Mouse (Mus musculus): Measurements from ENCODE around the gene Ints7. TPM values are rescaled to one million over a fixed set of nuclear protein-coding genes. Genes with fewer than 3 reads are reported as not detected.

The Ints7 gene
- polyA plus RNA-seq, 1 experiment from 2014 or later = 42.7 TPM

DNA sequence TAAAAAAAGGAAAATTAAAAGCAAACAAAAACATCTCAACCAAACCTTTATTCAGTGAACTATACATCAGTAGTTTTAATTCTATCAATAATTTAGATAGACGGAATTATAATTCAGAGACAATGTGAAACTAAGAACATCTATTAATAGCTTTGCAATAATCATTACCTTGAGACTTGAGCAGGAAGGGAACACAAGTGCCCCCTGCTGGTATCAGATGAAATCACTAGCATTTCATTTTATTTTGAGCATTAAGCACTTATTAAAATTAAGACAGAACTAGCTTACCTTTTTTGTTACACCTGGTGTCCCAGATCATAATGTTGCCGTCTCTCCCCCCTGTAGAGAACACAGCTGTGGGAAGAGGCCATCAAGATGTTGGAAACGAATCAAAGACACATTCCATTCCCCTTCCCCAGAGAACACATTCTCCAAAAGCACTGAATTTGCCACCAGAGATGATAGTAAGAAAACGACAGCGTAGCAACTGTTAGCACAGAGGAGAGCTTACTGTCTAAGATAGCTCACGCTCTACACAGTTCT lies 12.5 kb upstream of the Ints7 start:
- no peaks in the 10 kb centered on the region for H3K27me3 ChIP-seq (replicated peaks)
- no peak for ATAC-seq (replicated peaks)
- H3K4me1 ChIP-seq = no peaks in the 10 kb centered on the region
- H3K36me3 ChIP-seq (replicated peaks) = no peaks in the 10 kb centered on the region
- no peak overlapping the region for H3K4me2 ChIP-seq
- no peak overlapping the region for H3K27ac ChIP-seq
- no peak overlapping the region for H3K9ac ChIP-seq
- 71% methylated on average over 6 of the region's 6 CpGs for WGBS
- H3K4me3 ChIP-seq = no peak overlapping the region
- H3K9me3 ChIP-seq = no peaks in the 10 kb centered on the region

GRCm38 (mm10) chr1:191567859-191568258 lies 7.6 kb upstream of the Ints7 start:
- Histone ChIP-seq H3K4me3 (no peak overlapping the region), H3K36me3 (replicated peaks) (no peaks in the 10 kb centered on the region), H3K9me3 (no peaks in the 10 kb centered on the region), H3K9ac (no peak overlapping the region), H3K4me2 (no peak overlapping the region), H3K4me1 (no peaks in the 10 kb centered on the region), H3K27ac (no peak overlapping the region), H3K27me3 (replicated peaks) (no peaks in the 10 kb centered on the region)
- no peak for ATAC-seq (replicated peaks)
- 87% methylated on average over 1 of the region's 1 CpGs for WGBS

DNA sequence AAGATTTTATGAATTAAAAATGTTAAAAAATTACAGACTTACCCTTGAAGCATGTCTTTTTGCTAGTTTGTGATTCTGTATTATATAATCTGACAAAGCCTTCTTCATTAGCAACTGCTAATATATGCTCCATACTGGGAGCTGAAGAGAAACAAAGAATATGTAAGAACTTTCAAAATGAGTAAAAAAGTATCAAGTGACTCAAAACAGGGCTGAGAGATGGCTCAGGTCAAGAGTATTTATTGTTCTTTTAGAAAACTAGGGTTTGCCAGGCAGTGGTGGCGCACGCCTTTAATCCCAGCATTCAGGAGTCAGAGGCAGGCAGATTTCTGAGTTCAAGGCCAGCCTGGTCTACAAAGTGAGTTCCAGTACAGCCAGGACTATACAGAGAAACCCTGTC lies 5.8 kb upstream of the Ints7 start:
- H3K36me3 ChIP-seq (replicated peaks) = no peaks in the 10 kb centered on the region
- ATAC-seq (replicated peaks) = no peak
- H3K9ac ChIP-seq = no peak overlapping the region
- no peak overlapping the region for H3K27ac ChIP-seq
- H3K4me3 ChIP-seq = no peak overlapping the region
- no peaks in the 10 kb centered on the region for H3K27me3 ChIP-seq (replicated peaks)
- H3K4me1 ChIP-seq = peaks cover 5% of the 10 kb centered on the region
- H3K4me2 ChIP-seq = no peak overlapping the region
- H3K9me3 ChIP-seq = no peaks in the 10 kb centered on the region
- WGBS = 95% methylated on average over 2 of the region's 2 CpGs

- no peak overlapping the region for H3K9ac ChIP-seq
- H3K27me3 ChIP-seq (replicated peaks) = no peaks in the 10 kb centered on the region
- no peak for ATAC-seq (replicated peaks)
- no peak overlapping the region for H3K4me2 ChIP-seq
- WGBS = 91% methylated on average over 3 of the region's 3 CpGs
- H3K4me3 ChIP-seq = no peak overlapping the region
- H3K36me3 ChIP-seq (replicated peaks) = no peaks in the 10 kb centered on the region
- H3K9me3 ChIP-seq = no peaks in the 10 kb centered on the region
- peaks cover 9% of the 10 kb centered on the region for H3K4me1 ChIP-seq
- H3K27ac ChIP-seq = no peak overlapping the region
These were observed 5.0 kb upstream of the Ints7 start for GRCm38 (mm10) chr1:191570415-191570814.

DNA sequence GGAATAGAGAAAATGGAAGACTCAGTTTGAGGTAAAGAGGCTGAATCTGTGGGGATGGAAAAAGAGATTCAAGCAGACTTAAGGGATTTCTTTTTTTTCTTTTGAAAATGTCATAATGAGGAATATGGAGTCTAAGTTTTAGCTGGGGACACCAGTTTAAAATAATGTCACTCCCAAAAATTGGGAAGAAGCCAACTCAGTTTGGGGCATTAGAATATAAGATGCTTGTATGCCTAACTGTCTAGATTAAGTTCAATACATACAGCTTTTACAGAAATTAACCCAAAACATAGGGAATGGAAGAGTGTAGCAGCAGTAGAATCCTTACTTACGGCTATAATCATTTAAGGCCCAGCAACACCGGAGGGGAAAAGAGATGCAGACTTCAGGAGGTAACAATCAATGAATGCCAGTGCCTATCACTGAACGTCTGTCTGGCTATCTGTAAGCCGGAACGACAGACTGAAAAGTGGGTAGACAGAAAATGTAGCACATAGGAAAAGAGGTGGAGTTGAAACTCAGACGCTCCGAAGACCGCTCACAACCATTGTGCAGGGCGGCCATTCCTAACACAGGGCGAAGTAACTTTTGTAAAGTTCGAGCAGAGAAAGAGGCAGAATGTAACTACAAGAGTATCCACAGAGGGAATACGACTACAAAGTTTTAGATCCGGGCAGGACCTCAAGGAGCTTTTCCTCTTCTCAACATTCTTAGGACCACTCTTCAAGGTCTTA lies 1.4 kb upstream of the Ints7 start:
- ATAC-seq (replicated peaks) = no peak
- WGBS = under 1% methylated on average over 13 of the region's 13 CpGs
- no peaks in the 10 kb centered on the region for H3K27me3 ChIP-seq (replicated peaks)
- peak overlapping the region; percentile 36; the same call in 1 of the 2 replicates for H3K9ac ChIP-seq
- peaks cover 35% of the 10 kb centered on the region for H3K4me1 ChIP-seq
- no peaks in the 10 kb centered on the region for H3K36me3 ChIP-seq (replicated peaks)
- no peaks in the 10 kb centered on the region for H3K9me3 ChIP-seq
- H3K4me3 ChIP-seq = peak overlapping the region; percentile 81
- no peak overlapping the region for H3K27ac ChIP-seq
- H3K4me2 ChIP-seq = peak overlapping the region; percentile 97

DNA sequence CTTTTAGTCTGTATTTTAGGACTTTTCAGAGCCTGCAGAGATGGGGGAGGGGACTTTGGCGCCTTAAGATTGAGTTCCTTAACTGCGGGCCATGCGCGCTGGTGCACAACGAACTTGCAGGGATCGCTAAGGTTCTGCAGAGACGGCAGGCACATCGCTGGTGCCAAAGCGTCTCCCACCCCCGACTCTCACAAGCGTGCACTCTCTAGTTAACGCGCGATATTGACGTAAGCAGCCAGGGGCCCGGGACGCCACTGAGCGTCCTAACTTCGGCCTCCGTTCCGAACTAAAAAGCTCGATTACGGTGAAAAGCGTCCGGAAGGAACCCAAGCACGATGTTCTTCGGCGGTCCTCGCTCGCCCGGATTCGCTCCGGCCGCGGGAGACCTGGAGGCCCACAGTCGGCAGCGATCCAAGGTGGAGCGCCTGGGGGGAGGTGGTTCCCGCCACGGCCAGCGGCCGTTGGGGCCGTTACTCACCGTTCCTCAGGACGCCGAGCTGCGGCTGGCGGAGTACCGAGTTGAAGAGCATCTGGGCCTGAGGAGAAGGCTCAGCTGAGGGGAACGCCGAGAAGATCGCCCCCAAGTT lies 472 bp upstream of the Ints7 start:
- H3K27me3 ChIP-seq (replicated peaks) = no peaks in the 10 kb centered on the region
- ATAC-seq (replicated peaks) = peak; percentile 16; the same call in 1 of the 2 replicates
- H3K4me3 ChIP-seq = peak overlapping the region; percentile 81
- peak overlapping the region; percentile 36 for H3K9ac ChIP-seq
- no peaks in the 10 kb centered on the region for H3K9me3 ChIP-seq
- H3K27ac ChIP-seq = peak overlapping the region; percentile 45
- H3K4me2 ChIP-seq = peak overlapping the region; percentile 97
- WGBS = under 1% methylated on average over 52 of the region's 52 CpGs
- H3K36me3 ChIP-seq (replicated peaks) = no peaks in the 10 kb centered on the region
- H3K4me1 ChIP-seq = peaks cover 35% of the 10 kb centered on the region

- Histone ChIP-seq H3K27me3 (replicated peaks) (no peaks in the 10 kb centered on the region), H3K36me3 (replicated peaks) (peaks cover 4% of the 10 kb centered on the region), H3K9ac (no peak overlapping the region), H3K27ac (no peak overlapping the region), H3K4me1 (peaks cover 31% of the 10 kb centered on the region), H3K9me3 (no peaks in the 10 kb centered on the region), H3K4me2 (no peak overlapping the region), H3K4me3 (no peak overlapping the region)
- WGBS = 93% methylated on average over 3 of the region's 3 CpGs
- ATAC-seq (replicated peaks) = no peak
These were observed 4.1 kb downstream of the Ints7 start for GRCm38 (mm10) chr1:191579524-191579923.

DNA sequence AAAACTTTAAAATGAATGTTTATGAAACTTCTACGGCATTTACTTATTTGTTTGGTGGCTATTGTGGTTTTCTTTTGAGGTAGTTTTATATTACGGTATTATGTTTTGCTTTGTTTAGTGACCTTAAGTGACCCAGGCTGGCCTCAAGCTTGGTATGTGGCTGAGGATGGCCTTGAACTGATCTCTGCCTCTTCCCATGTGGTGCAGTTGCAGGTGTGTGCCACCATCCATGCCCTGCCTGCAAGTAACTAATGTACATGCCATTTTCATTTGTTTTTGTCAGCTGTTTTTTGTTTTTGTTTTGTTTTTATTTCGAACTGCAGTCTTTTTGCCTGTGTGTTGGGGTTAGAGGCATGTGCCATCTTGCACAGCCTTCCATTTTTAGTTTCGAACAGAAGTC lies 6.2 kb downstream of the Ints7 start:
- no peak for ATAC-seq (replicated peaks)
- Histone ChIP-seq H3K4me2 (no peak overlapping the region), H3K4me3 (no peak overlapping the region), H3K27ac (no peak overlapping the region), H3K27me3 (replicated peaks) (no peaks in the 10 kb centered on the region), H3K9me3 (no peaks in the 10 kb centered on the region), H3K36me3 (replicated peaks) (peaks cover 4% of the 10 kb centered on the region), H3K9ac (no peak overlapping the region), H3K4me1 (peaks cover 19% of the 10 kb centered on the region)
- WGBS = 95% methylated on average over 4 of the region's 4 CpGs

DNA sequence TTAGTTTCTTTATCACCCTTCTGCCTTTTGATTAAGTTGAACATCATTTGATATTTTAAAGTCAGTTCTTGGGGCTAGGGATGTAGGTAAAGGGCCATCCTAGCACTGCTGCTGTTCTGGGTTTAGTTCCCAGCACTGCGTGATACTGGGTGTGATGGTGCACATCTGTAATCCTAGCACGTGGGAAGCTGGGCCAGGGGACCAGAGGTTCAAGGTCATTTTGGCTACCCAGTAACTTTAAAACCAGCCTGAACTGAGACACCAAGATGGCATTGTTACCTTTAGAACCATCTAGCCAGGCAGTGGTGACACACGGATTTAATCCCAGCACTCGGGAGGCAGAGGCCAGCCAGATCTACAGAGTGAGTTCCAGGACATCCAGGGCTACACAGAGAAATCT lies 8.4 kb downstream of the Ints7 start:
- H3K4me2 ChIP-seq = no peak overlapping the region
- H3K36me3 ChIP-seq (replicated peaks) = peaks cover 20% of the 10 kb centered on the region
- no peaks in the 10 kb centered on the region for H3K9me3 ChIP-seq
- no peak overlapping the region for H3K9ac ChIP-seq
- no peak for ATAC-seq (replicated peaks)
- WGBS = 95% methylated on average over 4 of the region's 4 CpGs
- no peaks in the 10 kb centered on the region for H3K27me3 ChIP-seq (replicated peaks)
- no peak overlapping the region for H3K4me3 ChIP-seq
- H3K4me1 ChIP-seq = no peaks in the 10 kb centered on the region
- H3K27ac ChIP-seq = no peak overlapping the region

- Histone ChIP-seq H3K4me1 (no peaks in the 10 kb centered on the region), H3K9ac (no peak overlapping the region), H3K4me3 (no peak overlapping the region), H3K9me3 (no peaks in the 10 kb centered on the region), H3K27me3 (replicated peaks) (no peaks in the 10 kb centered on the region), H3K27ac (no peak overlapping the region), H3K36me3 (replicated peaks) (peaks cover 23% of the 10 kb centered on the region), H3K4me2 (no peak overlapping the region)
- no peak for ATAC-seq (replicated peaks)
- WGBS = 93% methylated on average over 4 of the region's 4 CpGs
These were observed 9.0 kb downstream of the Ints7 start for GRCm38 (mm10) chr1:191584483-191584882.

DNA sequence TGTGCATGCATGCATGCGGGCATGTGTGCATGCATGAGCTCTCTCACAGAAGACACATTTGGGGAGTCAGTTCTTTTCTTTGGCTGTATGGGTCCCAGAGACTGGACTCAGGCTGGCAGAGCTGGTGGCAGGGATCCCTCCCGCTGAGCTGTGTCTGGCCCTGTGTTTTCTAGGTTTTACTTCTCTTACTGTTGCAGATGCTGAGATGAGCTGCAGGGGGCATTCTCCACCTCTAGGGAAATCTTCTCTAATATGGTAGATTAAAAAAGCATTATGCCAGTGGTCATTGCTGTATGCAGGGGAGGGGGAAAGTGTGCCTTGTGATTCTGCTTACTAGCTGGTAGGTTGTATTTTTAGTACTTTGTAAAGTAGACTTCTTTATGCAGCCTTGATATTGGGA lies 10.3 kb downstream of the Ints7 start:
- Histone ChIP-seq H3K36me3 (replicated peaks) (peaks cover 23% of the 10 kb centered on the region), H3K27ac (no peak overlapping the region), H3K4me2 (no peak overlapping the region), H3K27me3 (replicated peaks) (no peaks in the 10 kb centered on the region), H3K9ac (no peak overlapping the region), H3K4me3 (no peak overlapping the region), H3K4me1 (no peaks in the 10 kb centered on the region), H3K9me3 (no peaks in the 10 kb centered on the region)
- 89% methylated on average over 2 of the region's 2 CpGs for WGBS
- no peak for ATAC-seq (replicated peaks)

DNA sequence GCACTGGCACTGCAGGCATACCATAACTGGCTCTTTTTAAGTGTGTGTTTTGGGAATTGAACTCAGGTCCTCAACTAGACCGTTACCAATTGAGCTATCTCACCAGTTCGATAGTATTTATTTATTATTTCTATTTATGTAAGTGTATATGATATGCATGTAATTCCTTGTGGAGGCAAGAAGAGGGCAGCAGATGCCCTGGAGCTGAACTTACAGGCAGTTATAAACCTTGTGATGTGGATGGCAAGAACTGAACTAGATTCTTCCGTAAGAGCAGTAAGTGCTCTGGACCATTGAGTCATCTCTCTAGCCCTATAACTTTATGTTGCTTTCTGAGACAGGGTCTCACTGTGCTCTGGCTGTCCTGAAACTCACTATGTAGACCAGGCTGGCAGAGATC lies 11.6 kb downstream of the Ints7 start:
- ATAC-seq (replicated peaks) = no peak
- H3K27me3 ChIP-seq (replicated peaks) = no peaks in the 10 kb centered on the region
- no peak overlapping the region for H3K27ac ChIP-seq
- 90% methylated on average over 3 of the region's 3 CpGs for WGBS
- no peak overlapping the region for H3K4me3 ChIP-seq
- H3K9me3 ChIP-seq = no peaks in the 10 kb centered on the region
- H3K9ac ChIP-seq = no peak overlapping the region
- peaks cover 23% of the 10 kb centered on the region for H3K36me3 ChIP-seq (replicated peaks)
- no peaks in the 10 kb centered on the region for H3K4me1 ChIP-seq
- no peak overlapping the region for H3K4me2 ChIP-seq

- WGBS = 97% methylated on average over 2 of the region's 2 CpGs
- Histone ChIP-seq H3K27ac (no peak overlapping the region), H3K4me1 (no peaks in the 10 kb centered on the region), H3K4me2 (no peak overlapping the region), H3K9ac (no peak overlapping the region), H3K27me3 (replicated peaks) (no peaks in the 10 kb centered on the region), H3K36me3 (replicated peaks) (peaks cover 21% of the 10 kb centered on the region), H3K9me3 (no peaks in the 10 kb centered on the region), H3K4me3 (no peak overlapping the region)
- ATAC-seq (replicated peaks) = no peak
These were observed 13.3 kb downstream of the Ints7 start for GRCm38 (mm10) chr1:191588749-191589148.

Measured in midbrain, embryonic 15.5 days (tissue).